9 mouse cellular contexts compared by ENCODE assay signal in genomic region chr9:28197631-28198030, GRCm38 (mm10).
DNase-seq lines count a peak whose midpoint lies in the region; ATAC-seq lines count a peak whose summit lies in the region.
"Had no signal": no experiment of that assay in that cellular context is flagged by ENCODE, and none has a peak within 500 bp of the region (broad histone marks: within the 10 kb centered on the region; RNA-seq: fewer than 3 reads in every experiment).

No protein-coding gene starts in this region.

- 38% methylated on average over 3 of the region's 3 CpGs for WGBS in liver, embryonic 11.5 days

- no peak overlapping the region for H3K27ac ChIP-seq in liver, embryonic 11.5 days (ENCODE audit: low read depth, low read length)
- H3K27ac ChIP-seq: macrophage had no signal

- H3K4me3 ChIP-seq in liver, embryonic 11.5 days (ENCODE audit: low read depth, low read length) = no peak overlapping the region

- no peaks in the 10 kb centered on the region for H3K9me3 ChIP-seq in liver, embryonic 11.5 days (ENCODE audit: control insufficient read depth, low read length)

- H3K36me3 ChIP-seq in liver, embryonic 11.5 days (ENCODE audit: control insufficient read depth, insufficient read depth, low read length) = no peaks in the 10 kb centered on the region

- no peaks in the 10 kb centered on the region for H3K27me3 ChIP-seq in liver, embryonic 11.5 days (replicated peaks; ENCODE audit: control insufficient read depth, insufficient read depth, low read length)

- H3K9ac ChIP-seq in liver, embryonic 11.5 days (ENCODE audit: low read depth, low read length) = no peak overlapping the region

- no peaks in the 10 kb centered on the region for H3K4me1 ChIP-seq in liver, embryonic 11.5 days (replicated peaks; ENCODE audit: control insufficient read depth, insufficient read depth, low read length)

- peak; percentile 22 for DNase-seq in liver
- DNase-seq in liver, embryonic 11.5 days (ENCODE audit: low spot score) = no peak
- peak; percentile 55 for DNase-seq in cerebellum, adult 9-10 months
- peak; percentile 40 to 82 for DNase-seq in frontal cortex, adult 2 months (ENCODE audit: extremely low spot score in 1 of 2, low spot score in 1 of 2)
- peak; percentile 68 to 71 for DNase-seq in kidney, postnatal 4 days
- DNase-seq in lung, postnatal 10 days = peak; percentile 61
- peak; percentile 61 for DNase-seq in right cerebral cortex, postnatal 14 days
- DNase-seq in thymus, postnatal 10 days (ENCODE audit: low spot score in 2 of 2) = no peak

- H3K4me2 ChIP-seq in liver, embryonic 11.5 days = no peak overlapping the region

- ATAC-seq in liver, embryonic 11.5 days (replicated peaks; ENCODE audit: low FRiP score) = no peak

Comparison
In these comparisons a context has a peak if more than half of its experiments do, and no peak if none do; other contexts are left out.
1. DNase-seq: peak in liver (single experiment), cerebellum, adult 9-10 months (single experiment), frontal cortex, adult 2 months (2 of 2), kidney, postnatal 4 days (2 of 2), lung, postnatal 10 days (single experiment) and right cerebral cortex, postnatal 14 days (single experiment); none in liver, embryonic 11.5 days (single experiment) and thymus, postnatal 10 days (0 of 2).